Mouse (Mus musculus) skeletal muscle tissue, adult 2 months (tissue): ENCODE measurements around the gene Hint3.
"Not testable (repeated sequence)": the region's sequence is repeated elsewhere in the genome, so short reads cannot be mapped to it uniquely, and the experiment has no call there.

Source experiments
- DNase-seq: peaks from one replicate; pipeline ENCODE4 v3.0.0-alpha.2; 2012; ENCODE audit warnings: low read depth, low spot score

Hint3 gene

GRCm38 (mm10) chr10:30629513-30629912, at the start of gene Hint3:
Hint3 (minus strand) TSS chr10:30629632.
- DNase-seq = no peak

- DNase-seq = no peak
These were observed 48.6 kb upstream of the Hint3 start for GRCm38 (mm10) chr10:30678051-30678450.

GRCm38 (mm10) chr10:30674825-30675224, 45.4 kb upstream of the Hint3 start:
- no peak for DNase-seq

- no peak for DNase-seq
These were observed 37.1 kb upstream of the Hint3 start for GRCm38 (mm10) chr10:30666580-30666979.

GRCm38 (mm10) chr10:30660564-30661328, 31.3 kb upstream of the Hint3 start:
- DNase-seq = no peak

- peak; percentile 11 for DNase-seq
These were observed 26.2 kb upstream of the Hint3 start for GRCm38 (mm10) chr10:30655655-30656054.

GRCm38 (mm10) chr10:30647681-30648080, 18.2 kb upstream of the Hint3 start:
- DNase-seq = no peak

GRCm38 (mm10) chr10:30638216-30638615, 8.8 kb upstream of the Hint3 start:
- DNase-seq = no peak

GRCm38 (mm10) chr10:30636474-30637154, 7.2 kb upstream of the Hint3 start:
- DNase-seq = not testable (repeated sequence)

- DNase-seq = no peak
These were observed 3.3 kb upstream of the Hint3 start for GRCm38 (mm10) chr10:30632718-30633117.

GRCm38 (mm10) chr10:30629977-30630376, 545 bp upstream of the Hint3 start:
- DNase-seq = no peak

GRCm38 (mm10) chr10:30628444-30628843, 988 bp downstream of the Hint3 start:
- not testable (repeated sequence) for DNase-seq

GRCm38 (mm10) chr10:30627548-30627947, 1.9 kb downstream of the Hint3 start:
- DNase-seq = no peak

- DNase-seq = no peak
These were observed 5.0 kb downstream of the Hint3 start for GRCm38 (mm10) chr10:30624161-30625019.

- no peak for DNase-seq
These were observed 6.5 kb downstream of the Hint3 start for GRCm38 (mm10) chr10:30622928-30623327.

- DNase-seq = no peak
These were observed 10.6 kb downstream of the Hint3 start for GRCm38 (mm10) chr10:30618918-30619210.

- DNase-seq = peak; percentile 99
These were observed 11.1 kb downstream of the Hint3 start for GRCm38 (mm10) chr10:30618091-30618917.

GRCm38 (mm10) chr10:30613039-30613438, 16.4 kb downstream of the Hint3 start:
- no peak for DNase-seq

- no peak for DNase-seq
These were observed 19.8 kb downstream of the Hint3 start for GRCm38 (mm10) chr10:30609614-30610013.

- DNase-seq = no peak
These were observed 21.3 kb downstream of the Hint3 start for GRCm38 (mm10) chr10:30608109-30608508.

GRCm38 (mm10) chr10:30600542-30600966, 28.9 kb downstream of the Hint3 start, which contains the start of gene Trmt11:
Trmt11 (minus strand) TSS chr10:30600749.
- peak; percentile 81 for DNase-seq
